Mouse (Mus musculus) forebrain, embryonic 14.5 days (tissue): ENCODE measurements around the gene Man2b2. TPM values are rescaled to one million over a fixed set of nuclear protein-coding genes. Genes with fewer than 3 reads are reported as not detected.

Source experiments
- ATAC-seq: fragments of 200-750 bp; cut with Nextera tagmentation; 2 replicates; pipeline ENCODE4 v1.8.0; 2017; ENCODE audit warnings: mild to moderate bottlenecking, moderate library complexity
- DNase-seq: peaks from one replicate; pipeline ENCODE4 v3.0.0-alpha.2; 2015; ENCODE audit warnings: low spot score
- H3K27ac ChIP-seq: fragments of 300-500 bp; sonication (generic); 2 replicates; pipeline ENCODE4 v1.5.1; 2014; ENCODE audit warnings: low read depth, mild to moderate bottlenecking, control low read depth, low read length, moderate library complexity
- H3K27me3 ChIP-seq: fragments of 300-500 bp; sonication (generic); replicated peaks from 2 replicates; pipeline ENCODE4 v1.6.1; 2014; ENCODE audit warnings: low read length, control low read depth, mixed read lengths; ENCODE audit not compliant: control insufficient read depth, insufficient read depth
- H3K36me3 ChIP-seq: fragments of 300-500 bp; sonication (generic); 2 replicates; pipeline ENCODE4 v1.6.1; 2014; ENCODE audit warnings: low read length, control low read depth; ENCODE audit not compliant: control insufficient read depth, insufficient read depth
- H3K4me1 ChIP-seq: fragments of 300-500 bp; sonication (generic); 2 replicates; pipeline ENCODE4 v1.6.1; 2014; ENCODE audit warnings: antibody characterized with exemption, low read length, control low read depth; ENCODE audit not compliant: control insufficient read depth, insufficient read depth
- H3K4me2 ChIP-seq: fragments of 300-500 bp; sonication (generic); 2 replicates; pipeline ENCODE4 v1.6.1; 2014; ENCODE audit warnings: mild to moderate bottlenecking, control low read depth, low read length
- H3K4me3 ChIP-seq: fragments of 300-500 bp; sonication (generic); 2 replicates; pipeline ENCODE4 v1.5.1; 2014; ENCODE audit warnings: low read depth, low read length, control low read depth
- H3K9ac ChIP-seq: fragments of 300-500 bp; sonication (generic); 2 replicates; pipeline ENCODE4 v1.6.1; 2014; ENCODE audit warnings: mild to moderate bottlenecking, low read length, control low read depth, moderate library complexity
- H3K9me3 ChIP-seq: fragments of 300-500 bp; sonication (generic); replicated peaks from 2 replicates; pipeline ENCODE4 v1.6.1; 2016; ENCODE audit warnings: low read length, control low read depth, mixed read lengths; ENCODE audit not compliant: control insufficient read depth
- WGBS: fragments of 180-500 bp; shearing (Covaris S2); extraction: QIAGEN DNeasy Blood & Tissue Kit; methylation state at CpG from one replicate; pipeline ENCODE4 v1.1.7; 2014; 5-methylcytosine and 5-hydroxymethylcytosine counted together
- polyA plus RNA-seq: library from polyadenylated mRNA; unstranded; fragments of >200 nt; fragmentation: Nextera tagmentation; extraction: Ambion mirVana; gene quantifications from 2 replicates; pipeline ENCODE4 v1.2.1, GENCODE M21; 2014

Man2b2 gene
- polyA plus RNA-seq, 1 experiment from 2014 or later = 5.7 TPM

GRCm38 (mm10) chr5:36868266-36869090 is 38.0 kb upstream of the Man2b2 start, which contains the start of gene Ppp2r2c:
TSS of gene Ppp2r2c (plus strand) at chr5:36868513.
- peak within 1 kb of the TSS; percentile 44; the same call in 1 of the 2 replicates for H3K27ac ChIP-seq
- H3K9me3 ChIP-seq = no peaks in the 10 kb centered on the region
- WGBS = 1% methylated on average over 56 of the region's 108 CpGs
- peak within 1 kb of the TSS; percentile 64 for H3K9ac ChIP-seq
- H3K27me3 ChIP-seq = peaks cover 68% of the 10 kb centered on the region
- peak within 1 kb of the TSS; percentile 47 for H3K4me3 ChIP-seq
- H3K36me3 ChIP-seq = no peaks in the 10 kb centered on the region
- DNase-seq (no peak), ATAC-seq (peak; percentile 45)
- 0 out of 2 replicates have a peak, but pooled peaks cover 2% of the 10 kb centered on the region for H3K4me1 ChIP-seq
- peak within 1 kb of the TSS; percentile 65 for H3K4me2 ChIP-seq

GRCm38 (mm10) chr5:36867561-36867960 is 37.1 kb upstream of the Man2b2 start:
- no peak for ATAC-seq
- peaks cover 67% of the 10 kb centered on the region for H3K27me3 ChIP-seq

GRCm38 (mm10) chr5:36866701-36867250 is 36.3 kb upstream of the Man2b2 start:
- no peak overlapping the region for H3K4me2 ChIP-seq

More at GRCm38 (mm10) chr5:36867561-36867960, 37.1 kb upstream of the Man2b2 start:
- peak overlapping the region; percentile 65 for H3K4me2 ChIP-seq
- H3K4me3 ChIP-seq = peak overlapping the region; percentile 47; the same call in 1 of the 2 replicates
- 0 out of 2 replicates have a peak, but pooled peaks cover 2% of the 10 kb centered on the region for H3K4me1 ChIP-seq
- no peak overlapping the region for H3K9ac ChIP-seq
- WGBS = 4% methylated on average over 6 of the region's 6 CpGs
- no peak overlapping the region for H3K27ac ChIP-seq
- no peaks in the 10 kb centered on the region for H3K9me3 ChIP-seq
- no peaks in the 10 kb centered on the region for H3K36me3 ChIP-seq
- DNase-seq = no peak

GRCm38 (mm10) chr5:36861084-36861483 is 30.6 kb upstream of the Man2b2 start:
- DNase-seq = no peak
- H3K9me3 ChIP-seq = no peaks in the 10 kb centered on the region
- no peak for ATAC-seq
- no peak overlapping the region for H3K4me3 ChIP-seq
- H3K27me3 ChIP-seq = peaks cover 6% of the 10 kb centered on the region; the same call in 1 of the 2 replicates
- no peaks in the 10 kb centered on the region for H3K4me1 ChIP-seq
- H3K36me3 ChIP-seq = no peaks in the 10 kb centered on the region
- no peak overlapping the region for H3K4me2 ChIP-seq
- WGBS = 94% methylated on average over 2 of the region's 2 CpGs
- H3K27ac ChIP-seq = no peak overlapping the region
- H3K9ac ChIP-seq = no peak overlapping the region

More at GRCm38 (mm10) chr5:36866701-36867250, 36.3 kb upstream of the Man2b2 start:
- 0 out of 2 replicates have a peak, but pooled peaks cover 2% of the 10 kb centered on the region for H3K4me1 ChIP-seq
- H3K9ac ChIP-seq = no peak overlapping the region
- no peaks in the 10 kb centered on the region for H3K36me3 ChIP-seq
- WGBS = 67% methylated on average over 7 of the region's 7 CpGs
- no peak overlapping the region for H3K4me3 ChIP-seq
- ATAC-seq (no peak), DNase-seq (no peak)
- H3K9me3 ChIP-seq = no peaks in the 10 kb centered on the region
- H3K27ac ChIP-seq = no peak overlapping the region
- H3K27me3 ChIP-seq = peaks cover 61% of the 10 kb centered on the region

- Histone ChIP-seq H3K27me3 (no peaks in the 10 kb centered on the region), H3K4me3 (no peak overlapping the region), H3K9ac (no peak overlapping the region), H3K4me2 (no peak overlapping the region), H3K36me3 (no peaks in the 10 kb centered on the region), H3K9me3 (no peaks in the 10 kb centered on the region), H3K4me1 (no peaks in the 10 kb centered on the region), H3K27ac (no peak overlapping the region)
- no peak for ATAC-seq
- WGBS = 70% methylated on average over 5 of the region's 5 CpGs
- no peak for DNase-seq
Observed at GRCm38 (mm10) chr5:36857546-36857945, 27.1 kb upstream of the Man2b2 start.

- Histone ChIP-seq H3K4me2 (no peak overlapping the region), H3K27me3 (no peaks in the 10 kb centered on the region), H3K9me3 (no peaks in the 10 kb centered on the region), H3K36me3 (no peaks in the 10 kb centered on the region), H3K27ac (no peak overlapping the region), H3K4me3 (no peak overlapping the region), H3K9ac (no peak overlapping the region), H3K4me1 (no peaks in the 10 kb centered on the region)
- 97% methylated on average over 7 of the region's 7 CpGs for WGBS
- no peak for ATAC-seq
- no peak for DNase-seq
Observed at GRCm38 (mm10) chr5:36856529-36856928, 26.1 kb upstream of the Man2b2 start.

GRCm38 (mm10) chr5:36855180-36855579 is 24.7 kb upstream of the Man2b2 start:
- no peaks in the 10 kb centered on the region for H3K36me3 ChIP-seq
- H3K27me3 ChIP-seq = no peaks in the 10 kb centered on the region
- no peak overlapping the region for H3K4me2 ChIP-seq
- no peak overlapping the region for H3K27ac ChIP-seq
- no peak for DNase-seq
- WGBS = 71% methylated on average over 3 of the region's 3 CpGs
- no peak overlapping the region for H3K4me3 ChIP-seq
- no peaks in the 10 kb centered on the region for H3K4me1 ChIP-seq
- H3K9ac ChIP-seq = no peak overlapping the region
- H3K9me3 ChIP-seq = no peaks in the 10 kb centered on the region
- no peak for ATAC-seq

GRCm38 (mm10) chr5:36851572-36851971 is 21.1 kb upstream of the Man2b2 start:
- peak; percentile 58; the same call in 1 of the 2 replicates for ATAC-seq
- peak; percentile 60 for DNase-seq
- whole genome bisulfite sequencing = 45% methylated on average over 4 of the region's 4 CpGs

GRCm38 (mm10) chr5:36844490-36844889 is 14.0 kb upstream of the Man2b2 start:
- H3K4me2 ChIP-seq = no peak overlapping the region
- H3K9me3 ChIP-seq = no peaks in the 10 kb centered on the region
- WGBS = 81% methylated on average over 10 of the region's 10 CpGs
- H3K36me3 ChIP-seq = no peaks in the 10 kb centered on the region
- no peaks in the 10 kb centered on the region for H3K4me1 ChIP-seq
- H3K27ac ChIP-seq = no peak overlapping the region
- no peak overlapping the region for H3K9ac ChIP-seq
- DNase-seq = no peak
- ATAC-seq = no peak
- H3K27me3 ChIP-seq = no peaks in the 10 kb centered on the region
- H3K4me3 ChIP-seq = no peak overlapping the region

More at GRCm38 (mm10) chr5:36851572-36851971, 21.1 kb upstream of the Man2b2 start:
- Histone ChIP-seq H3K9ac (no peak overlapping the region), H3K4me2 (no peak overlapping the region), H3K27ac (no peak overlapping the region), H3K4me1 (no peaks in the 10 kb centered on the region), H3K36me3 (no peaks in the 10 kb centered on the region), H3K9me3 (no peaks in the 10 kb centered on the region), H3K4me3 (no peak overlapping the region), H3K27me3 (no peaks in the 10 kb centered on the region)
